Mouse (Mus musculus) retina, postnatal 1 day (tissue): ENCODE data around the gene Hephl1.

ENCODE experiments used
- DNase-seq: peaks from one replicate; pipeline ENCODE4 v3.0.0-alpha.2; 2012

The Hephl1 gene

GRCm38 (mm10) chr9:15015223-15015956, 96.5 kb downstream of the Hephl1 start:
- peak; percentile 83 for DNase-seq

DNA sequence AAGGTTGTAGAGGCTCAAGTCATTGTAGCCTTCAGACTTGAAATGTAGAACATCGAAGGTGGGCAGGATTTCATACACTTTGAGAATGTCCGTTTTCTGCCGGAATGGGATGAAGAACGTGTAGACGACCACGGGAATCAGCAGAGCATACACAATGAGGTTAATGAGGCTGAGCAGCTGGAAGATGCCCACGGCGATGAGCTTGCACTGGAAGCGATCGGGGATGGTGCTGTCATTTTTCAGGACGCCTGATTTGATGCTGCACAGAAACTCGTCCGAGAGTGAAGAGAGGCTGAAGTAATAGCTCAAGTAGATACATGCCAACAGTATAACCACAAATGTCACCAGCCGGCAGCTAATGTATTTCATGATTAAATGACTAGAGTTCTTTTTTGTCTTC, 104.3 kb downstream of the Hephl1 start:
- DNase-seq, result peak; percentile 86

DNA sequence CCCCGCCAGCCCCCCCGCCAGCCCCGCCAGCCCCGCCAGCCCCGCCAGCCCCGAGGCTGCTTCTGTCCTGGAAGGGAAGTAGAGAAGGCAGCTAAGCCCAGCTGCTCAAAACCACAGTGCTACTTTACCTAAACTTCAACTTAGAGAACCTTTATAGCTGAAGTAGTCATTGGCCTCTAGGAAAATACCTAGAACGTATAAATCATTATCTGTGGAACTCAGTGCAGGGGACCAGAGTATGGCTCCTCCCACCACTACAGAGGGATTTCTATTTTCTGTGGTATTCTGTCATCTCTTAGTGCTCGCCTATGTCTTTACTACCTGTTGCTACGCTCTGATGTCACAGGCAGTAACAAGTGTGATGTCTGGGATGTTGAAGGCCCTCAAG, 107.6 kb downstream of the Hephl1 start:
- DNase-seq, result no peak

DNA sequence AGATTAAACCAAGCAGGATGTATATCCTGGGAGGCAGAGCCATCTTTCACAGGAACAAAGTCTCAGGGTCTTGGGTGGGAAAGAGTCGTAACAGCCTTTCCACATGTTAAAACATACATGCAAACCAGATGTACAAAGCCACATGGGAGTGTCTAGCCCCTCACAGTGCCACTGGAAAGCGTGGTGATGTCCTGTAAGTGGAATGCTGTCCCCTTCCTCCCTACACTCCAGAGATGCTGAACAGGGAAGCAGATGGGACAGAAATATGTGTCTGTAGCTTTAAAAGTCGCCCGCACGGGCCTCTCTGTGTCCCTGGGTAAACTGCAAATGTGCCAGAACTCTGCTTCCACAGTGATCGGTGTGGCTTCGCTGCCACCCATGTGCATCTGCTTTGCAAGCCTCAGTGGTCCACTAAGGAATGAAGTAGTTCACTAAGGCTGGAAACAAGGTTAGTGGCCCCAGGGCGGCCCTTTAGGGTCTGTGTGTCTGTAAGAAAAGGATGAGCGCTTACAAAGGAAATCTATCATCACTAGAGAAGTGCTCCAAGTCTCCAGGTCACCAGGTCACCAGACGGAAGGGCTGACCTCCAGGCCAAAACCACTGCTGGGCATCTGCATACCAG, 108.1 kb downstream of the Hephl1 start:
- DNase-seq, result peak; percentile 26

DNA sequence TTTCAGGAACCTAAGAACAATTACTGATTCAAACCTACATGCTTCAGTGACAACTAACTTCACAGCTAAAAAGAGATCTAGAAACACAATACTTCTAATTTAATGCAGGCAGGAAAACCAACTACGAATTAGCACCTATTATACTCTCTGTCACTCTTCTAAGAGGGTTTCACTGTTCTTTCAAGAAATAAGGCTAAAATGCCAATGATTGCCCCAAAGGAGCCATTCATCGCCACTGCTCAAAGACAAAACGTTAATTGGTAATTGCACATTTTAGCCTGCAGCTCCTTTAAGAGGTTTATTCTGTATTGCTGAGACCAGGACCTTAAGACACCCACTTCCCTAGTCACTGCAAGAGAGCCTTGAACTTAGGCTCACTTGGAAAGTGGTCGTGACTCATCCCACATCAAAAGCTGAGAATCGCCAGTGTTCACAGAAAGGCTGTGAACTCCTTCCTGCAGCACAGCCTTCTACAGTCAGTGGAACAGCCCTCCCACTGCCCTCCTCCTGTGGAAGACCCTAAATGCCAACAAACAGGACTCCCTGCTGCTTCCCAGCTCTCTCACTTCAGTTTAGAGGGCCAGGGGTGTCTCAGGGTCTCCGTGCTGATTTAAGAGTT, 108.8 kb downstream of the Hephl1 start:
- DNase-seq, result no peak
